In the genomic region with DNA sequence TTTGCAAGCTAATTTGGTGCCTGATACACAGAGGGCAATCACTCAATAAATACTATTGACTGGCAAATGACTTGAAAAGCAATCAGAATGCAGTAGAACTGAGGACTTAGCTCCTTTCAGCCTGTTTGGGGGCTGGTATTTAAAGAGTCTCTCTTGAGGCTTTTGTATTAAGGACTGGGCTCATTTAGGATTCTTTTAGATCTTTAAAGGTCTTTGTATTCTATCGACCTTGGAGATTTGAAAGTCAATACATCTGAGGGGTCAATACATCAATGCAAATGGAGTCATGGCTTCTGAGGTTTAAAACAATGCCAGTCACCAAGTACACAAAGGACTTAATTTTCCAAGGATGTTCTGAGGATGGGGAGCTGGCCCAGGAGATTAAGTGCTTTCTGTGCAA, we compare ENCODE assay signal across 25 mouse cellular contexts.
"Had no signal": no experiment of that assay in that cellular context is flagged by ENCODE, and none has a peak within 500 bp of the region (broad histone marks: within the 10 kb centered on the region; RNA-seq: fewer than 3 reads in every experiment).

No protein-coding gene starts in this region.

- H3K9me3 ChIP-seq: kidney, embryonic 15.5 days; limb, embryonic 12.5 days; limb, embryonic 15.5 days; neural tube, embryonic 12.5 days; neural tube, embryonic 15.5 days had no signal

- H3K9ac ChIP-seq: kidney, embryonic 15.5 days; limb, embryonic 12.5 days; limb, embryonic 15.5 days; liver, embryonic 14.5 days; liver, postnatal 0 days; lung, embryonic 14.5 days; neural tube, embryonic 12.5 days; neural tube, embryonic 15.5 days had no signal

- H3K27me3 ChIP-seq: kidney, embryonic 15.5 days; limb, embryonic 12.5 days; limb, embryonic 15.5 days; neural tube, embryonic 12.5 days; neural tube, embryonic 15.5 days had no signal

- H3K4me3 ChIP-seq: kidney, embryonic 15.5 days; left cerebral cortex, adult 2 months; limb, embryonic 12.5 days; limb, embryonic 15.5 days; myocyte; neural tube, embryonic 12.5 days; neural tube, embryonic 15.5 days had no signal

- H3K4me2 ChIP-seq: kidney, embryonic 15.5 days; limb, embryonic 12.5 days; limb, embryonic 15.5 days; liver, embryonic 11.5 days; lung, embryonic 14.5 days; neural tube, embryonic 12.5 days; neural tube, embryonic 15.5 days had no signal

- ATAC-seq: liver, postnatal 0 days; lung, postnatal 0 days; midbrain, embryonic 16.5 days had no signal

- H3K4me1 ChIP-seq: kidney, embryonic 15.5 days; limb, embryonic 12.5 days; limb, embryonic 15.5 days; neural tube, embryonic 15.5 days had no signal

- DNase-seq: kidney, postnatal 10 days; kidney, postnatal 36 days; layer of hippocampus, postnatal 36 days; left cerebral cortex, postnatal 4 days; liver, postnatal 0 days; lung, embryonic 14.5 days; right cerebral cortex, adult 18-20 months; right cerebral cortex, postnatal 14 days; right cerebral cortex, postnatal 4 days; thymus, adult 2 months; thymus, postnatal 14 days; thymus, postnatal 4 days had no signal

- H3K27ac ChIP-seq: kidney, embryonic 15.5 days; left cerebral cortex, adult 2 months; limb, embryonic 12.5 days; limb, embryonic 15.5 days; liver, embryonic 14.5 days; macrophage; neural tube, embryonic 12.5 days; neural tube, embryonic 15.5 days; stomach, postnatal 0 days had no signal

- H3K36me3 ChIP-seq: kidney, embryonic 15.5 days; limb, embryonic 12.5 days; limb, embryonic 15.5 days; neural tube, embryonic 12.5 days; neural tube, embryonic 15.5 days had no signal
